Mouse (Mus musculus) c-Kit-positive CD71-positive TER-119-negative erythroid progenitor cells, embryonic 14.5 days (primary cell): ENCODE results near the gene Ptp4a2.
"Not testable (repeated sequence)": the region's sequence is repeated elsewhere in the genome, so short reads cannot be mapped to it uniquely, and the experiment has no call there.

Experiments used
- DNase-seq: peaks from one replicate; pipeline ENCODE4 v3.0.0-alpha.2; 2013; ENCODE audit warnings: low read depth

The Ptp4a2 gene

DNA sequence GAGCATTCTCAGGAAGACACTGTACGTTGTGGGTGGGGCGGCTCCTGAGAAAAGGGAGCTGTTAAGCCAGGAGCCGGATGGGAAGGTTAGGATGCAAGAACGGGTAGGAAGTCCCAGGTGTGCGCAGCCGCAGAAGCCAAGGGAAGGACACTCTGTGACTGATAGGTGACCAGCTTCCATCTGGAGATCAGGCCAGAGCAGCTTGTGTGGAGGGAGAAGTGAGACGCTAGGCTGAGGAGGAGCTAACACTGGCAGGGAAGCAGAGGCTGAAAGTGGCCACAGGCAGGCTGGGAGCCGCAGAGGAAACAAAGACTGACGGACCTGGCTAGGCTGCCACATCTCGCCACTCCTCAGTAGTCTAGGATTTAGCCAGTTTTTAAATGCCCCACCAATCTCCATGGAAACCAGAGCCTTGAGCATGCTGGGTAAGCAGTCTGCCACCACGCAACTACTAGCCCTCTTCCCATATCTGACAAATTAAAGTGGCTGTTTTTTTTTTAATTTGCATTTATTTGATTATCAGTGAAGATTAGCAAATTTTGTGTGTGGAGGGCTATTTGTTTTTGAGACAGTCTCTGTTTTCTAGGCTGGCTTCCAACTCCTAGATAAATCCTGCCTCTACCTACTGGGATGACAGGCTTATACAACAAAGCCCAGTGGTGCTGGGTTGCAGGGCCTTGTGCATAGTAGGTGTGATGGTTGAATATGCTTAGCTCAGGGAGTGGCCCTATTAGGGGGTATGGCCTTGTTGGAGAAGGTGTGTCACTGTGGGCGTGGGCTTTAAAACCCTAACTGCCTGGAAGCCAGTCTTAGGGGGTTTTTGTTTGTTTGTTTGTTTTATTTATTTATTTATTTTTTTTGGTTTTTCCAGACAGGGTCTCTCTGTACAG lies 73.3 kb downstream of the Ptp4a2 start:
- no peak for DNase-seq

DNA sequence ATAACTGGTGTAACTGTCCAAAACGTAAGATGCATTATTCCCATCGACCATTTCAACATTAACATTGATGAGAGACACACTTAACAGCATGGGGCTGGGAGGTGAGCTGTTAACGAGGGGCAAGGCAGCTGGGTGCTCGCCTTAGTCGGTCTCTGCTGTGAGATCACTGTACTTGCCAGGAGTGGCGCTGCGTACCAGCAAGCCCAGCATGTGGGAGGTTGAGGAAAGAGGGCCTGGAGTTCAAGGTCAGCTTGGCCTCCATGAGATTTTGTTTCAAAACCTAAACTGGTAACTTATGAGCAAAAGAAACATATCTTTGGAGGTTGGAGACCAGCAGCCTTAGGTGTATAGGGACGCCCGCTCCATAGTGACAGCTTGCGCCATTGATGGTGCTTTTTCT lies 78.6 kb downstream of the Ptp4a2 start:
- no peak for DNase-seq

DNA sequence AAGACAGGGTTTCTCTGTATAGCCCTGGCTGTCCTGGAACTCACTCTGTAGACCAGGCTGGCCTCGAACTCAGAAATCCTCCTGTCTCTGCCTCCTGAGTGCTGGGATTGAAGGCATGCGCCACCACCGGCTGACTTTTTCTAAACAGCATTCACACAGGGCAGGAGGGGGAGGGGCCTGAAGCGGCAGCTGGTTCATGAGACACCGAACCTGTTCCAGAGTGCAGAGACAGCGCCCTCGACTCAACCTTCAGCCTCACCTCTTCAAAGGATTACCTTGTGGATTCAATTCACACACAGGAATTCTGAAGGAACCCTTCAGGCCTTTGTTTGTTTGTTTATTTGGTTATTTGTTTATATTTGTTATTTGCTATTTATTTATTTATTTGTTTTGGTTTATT lies 79.1 kb downstream of the Ptp4a2 start:
- DNase-seq = no peak

DNA sequence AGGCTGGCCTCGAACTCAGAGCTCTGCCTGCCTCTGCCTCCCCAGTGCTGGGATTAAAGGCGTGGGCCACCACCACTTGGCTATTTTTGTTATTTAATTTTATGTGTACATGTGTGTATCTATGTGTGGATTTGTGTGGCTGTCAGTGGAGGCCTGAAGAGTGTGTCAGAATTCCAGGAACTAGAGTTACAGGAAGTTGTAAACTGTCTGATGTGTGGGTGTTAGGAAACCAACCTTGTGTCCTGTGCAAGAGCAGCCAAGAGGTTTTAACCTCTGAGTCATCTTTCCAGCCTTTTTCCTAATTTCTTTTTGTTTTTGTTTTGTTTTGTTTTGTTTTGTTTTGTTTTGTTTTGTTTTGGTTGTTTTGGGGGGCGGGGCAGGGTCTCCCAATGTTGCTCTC lies 83.8 kb downstream of the Ptp4a2 start:
- no peak for DNase-seq

DNA sequence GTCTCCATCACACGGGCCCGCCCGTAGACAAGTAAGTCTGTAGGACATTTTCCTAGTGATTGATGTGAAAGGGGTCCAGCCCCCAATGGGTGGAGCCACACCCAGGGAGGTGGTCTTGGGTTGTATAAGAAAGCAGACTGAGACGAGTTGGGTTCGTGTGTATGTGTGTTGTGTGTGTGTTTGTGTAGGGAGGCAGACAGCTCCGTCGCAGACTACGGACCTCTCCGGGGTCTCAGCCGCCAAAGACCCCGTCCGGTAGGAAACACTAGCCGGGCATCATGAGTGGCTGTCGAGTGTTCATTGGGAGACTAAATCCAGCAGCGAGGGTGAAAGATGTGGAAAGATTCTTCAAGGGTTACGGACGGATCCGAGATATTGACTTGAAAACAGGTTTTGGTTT lies 87.8 kb downstream of the Ptp4a2 start:
- not testable (repeated sequence) for DNase-seq
